Mouse (Mus musculus): ENCODE measurements at regions not wholly inside any gene's neighbourhood (a gene's known extent, or its start where the extent isn't known, plus 50 kb on each side); places are given as distances from the start of the nearest gene placed in this dataset.

DNA sequence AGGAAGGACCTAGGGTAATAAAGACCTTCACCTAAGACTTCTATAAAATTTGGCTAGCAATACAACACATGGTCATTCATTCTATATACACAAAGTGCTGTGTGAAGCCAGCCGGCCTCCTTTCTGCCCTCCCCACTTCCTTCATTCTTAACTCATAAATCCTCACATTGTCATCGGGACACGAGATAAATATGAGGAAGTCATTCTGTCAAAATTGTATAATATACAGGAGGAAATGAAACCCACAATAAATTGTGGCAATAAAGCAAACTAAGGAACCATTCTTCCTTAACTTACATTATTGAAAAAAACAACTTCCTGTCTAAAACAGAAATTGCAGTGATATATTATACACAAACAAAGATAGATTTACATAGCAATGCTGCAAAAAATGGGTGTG is 275.9 kb upstream of the Trib2 start:
- TF ChIP-seq EP300 (IDR thresholded peaks at IDR 0.05; ENCODE audit: low read depth) (no peak), CTCF (IDR thresholded peaks at IDR 0.05; ENCODE audit: low read depth) (no peak)
- Histone ChIP-seq H3K27ac (ENCODE audit: low read depth) (no peak overlapping the region), H3K4me3 (ENCODE audit: low read depth, low read length) (no peak overlapping the region), H3K27me3 (ENCODE audit: insufficient read depth, low read length) (no peaks in the 10 kb centered on the region), H3K4me2 (ENCODE audit: low read depth, low read length) (no peak overlapping the region), H3K9me3 (ENCODE audit: low read length) (no peaks in the 10 kb centered on the region), H3K36me3 (replicated peaks; ENCODE audit: insufficient read depth, low read length) (no peaks in the 10 kb centered on the region), H3K9ac (replicated peaks) (no peak overlapping the region), H3K4me1 (ENCODE audit: insufficient read depth) (no peaks in the 10 kb centered on the region)
- ATAC-seq (no peak), DNase-seq (no peak)
- 33% methylated on average over 3 of the region's 3 CpGs for WGBS (ENCODE audit: insufficient replicate concordance)

DNA sequence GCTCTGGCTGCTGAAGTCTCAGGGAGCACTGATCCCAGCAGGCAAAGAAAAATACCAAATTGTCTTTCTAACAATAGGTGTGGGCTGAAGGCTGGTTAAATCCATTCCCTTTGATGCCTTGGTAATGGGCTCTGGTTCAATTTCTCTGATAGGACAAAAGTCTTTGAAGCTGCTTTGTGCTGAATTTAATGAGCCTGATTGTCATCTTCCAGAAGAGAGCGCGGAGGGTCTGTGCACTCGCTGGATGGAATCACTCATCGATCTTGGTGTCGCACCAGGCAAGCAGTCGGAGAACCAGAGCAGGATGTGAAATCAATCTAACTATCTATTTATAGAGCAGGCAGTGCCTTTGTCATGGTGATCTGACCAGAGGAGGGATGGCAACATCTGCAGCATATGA is 274.6 kb upstream of the Trib2 start:
- Histone ChIP-seq H3K4me3 (ENCODE audit: low read depth, low read length) (no peak overlapping the region), H3K9me3 (ENCODE audit: low read length) (no peaks in the 10 kb centered on the region), H3K4me1 (ENCODE audit: insufficient read depth) (no peaks in the 10 kb centered on the region), H3K27ac (ENCODE audit: low read depth) (no peak overlapping the region), H3K9ac (replicated peaks) (no peak overlapping the region), H3K27me3 (ENCODE audit: insufficient read depth, low read length) (no peaks in the 10 kb centered on the region), H3K36me3 (replicated peaks; ENCODE audit: insufficient read depth, low read length) (no peaks in the 10 kb centered on the region), H3K4me2 (ENCODE audit: low read depth, low read length) (no peak overlapping the region)
- 45% methylated on average over 6 of the region's 6 CpGs for WGBS (ENCODE audit: insufficient replicate concordance)
- DNase-seq (no peak), ATAC-seq (no peak)
- TF ChIP-seq EP300 (IDR thresholded peaks at IDR 0.05; ENCODE audit: low read depth) (no peak), CTCF (IDR thresholded peaks at IDR 0.05; ENCODE audit: low read depth) (no peak)

DNA sequence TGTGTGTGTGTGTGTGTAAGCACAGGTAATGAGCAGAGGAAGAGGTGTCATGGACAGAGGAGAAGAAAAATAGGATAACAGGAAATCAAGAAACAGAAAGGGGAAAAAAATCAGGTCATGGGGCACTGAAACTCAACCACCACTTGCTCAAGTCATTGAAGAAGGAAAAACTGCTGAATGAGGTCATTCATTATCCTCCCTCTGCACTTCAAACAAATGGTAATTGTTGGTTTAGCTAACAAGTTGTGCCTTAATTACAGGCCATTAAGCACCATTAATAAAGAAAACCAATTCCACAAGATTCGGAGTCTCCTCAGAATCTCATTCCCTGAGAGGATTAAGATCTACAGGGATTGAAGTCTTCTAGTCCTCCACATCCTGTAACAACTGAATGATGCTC is 266.5 kb upstream of the Trib2 start:
- Histone ChIP-seq H3K9ac (replicated peaks) (no peak overlapping the region), H3K4me2 (ENCODE audit: low read depth, low read length) (no peak overlapping the region), H3K36me3 (replicated peaks; ENCODE audit: insufficient read depth, low read length) (no peaks in the 10 kb centered on the region), H3K27me3 (ENCODE audit: insufficient read depth, low read length) (no peaks in the 10 kb centered on the region), H3K9me3 (ENCODE audit: low read length) (no peaks in the 10 kb centered on the region), H3K4me3 (ENCODE audit: low read depth, low read length) (no peak overlapping the region), H3K27ac (ENCODE audit: low read depth) (no peak overlapping the region), H3K4me1 (ENCODE audit: insufficient read depth) (no peaks in the 10 kb centered on the region)
- WGBS (ENCODE audit: insufficient replicate concordance) = 65% methylated on average over 1 of the region's 1 CpGs
- DNase-seq (no peak), ATAC-seq (no peak)
- no peak for TF ChIP-seq CTCF (IDR thresholded peaks at IDR 0.05; ENCODE audit: low read depth)
- no peak for TF ChIP-seq EP300 (IDR thresholded peaks at IDR 0.05; ENCODE audit: low read depth)

DNA sequence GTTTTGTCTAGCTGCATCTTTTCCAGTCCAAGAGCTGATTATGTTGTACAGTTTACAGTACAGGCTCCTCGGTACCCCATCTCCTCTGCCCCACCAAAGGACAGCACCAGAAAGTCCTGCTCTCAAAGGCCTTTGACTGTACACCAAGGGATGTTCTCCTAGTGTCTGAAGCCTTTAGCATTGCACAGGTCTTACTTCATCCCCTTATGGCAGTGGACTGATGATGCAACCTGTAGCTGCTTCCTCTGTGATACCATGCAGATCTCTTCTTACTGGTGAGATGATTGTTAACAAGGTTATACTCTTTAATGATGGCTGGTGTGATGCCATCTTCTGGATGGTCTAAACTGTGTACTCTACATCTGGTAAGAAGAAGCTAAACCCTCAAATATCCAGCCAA is 260.5 kb upstream of the Trib2 start:
- Histone ChIP-seq H3K4me1 (ENCODE audit: insufficient read depth) (no peaks in the 10 kb centered on the region), H3K9me3 (ENCODE audit: low read length) (no peaks in the 10 kb centered on the region), H3K27ac (ENCODE audit: low read depth) (no peak overlapping the region), H3K36me3 (replicated peaks; ENCODE audit: insufficient read depth, low read length) (no peaks in the 10 kb centered on the region), H3K27me3 (ENCODE audit: insufficient read depth, low read length) (no peaks in the 10 kb centered on the region), H3K4me2 (ENCODE audit: low read depth, low read length) (no peak overlapping the region), H3K4me3 (ENCODE audit: low read depth, low read length) (no peak overlapping the region), H3K9ac (replicated peaks) (no peak overlapping the region)
- ATAC-seq = no peak
- no peak for DNase-seq
- TF ChIP-seq EP300 (IDR thresholded peaks at IDR 0.05; ENCODE audit: low read depth) (no peak), CTCF (IDR thresholded peaks at IDR 0.05; ENCODE audit: low read depth) (no peak)
- WGBS (ENCODE audit: insufficient replicate concordance) = 71% methylated on average over 1 of the region's 1 CpGs

DNA sequence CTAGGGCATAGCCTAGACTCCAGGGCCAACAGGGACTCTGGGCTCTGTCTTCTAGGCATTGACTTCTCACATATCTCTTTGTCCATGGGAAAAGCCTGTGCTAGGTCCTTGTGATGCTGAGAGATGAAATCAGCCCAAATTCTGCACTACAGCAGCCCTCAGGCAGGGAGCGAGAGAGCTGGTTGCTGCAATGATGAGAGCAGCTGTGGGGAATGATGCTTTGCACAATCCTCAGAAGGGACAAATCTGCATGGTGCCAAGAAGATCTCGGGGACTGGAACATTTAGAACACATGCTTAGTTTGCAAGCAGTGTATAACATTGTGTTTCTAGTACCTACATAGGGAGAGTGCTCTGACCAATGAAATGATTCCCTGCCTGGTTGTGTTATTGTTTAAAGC is 259.2 kb upstream of the Trib2 start:
- no peak overlapping the region for H3K4me2 ChIP-seq (ENCODE audit: low read depth, low read length)
- H3K27me3 ChIP-seq (ENCODE audit: insufficient read depth, low read length) = no peaks in the 10 kb centered on the region
- ATAC-seq = no peak
- no peaks in the 10 kb centered on the region for H3K4me1 ChIP-seq (ENCODE audit: insufficient read depth)
- no peak for DNase-seq
- WGBS (ENCODE audit: insufficient replicate concordance) = 74% methylated on average over 2 of the region's 2 CpGs
- H3K9ac ChIP-seq (replicated peaks) = no peak overlapping the region
- no peak overlapping the region for H3K27ac ChIP-seq (ENCODE audit: low read depth)
- H3K36me3 ChIP-seq (replicated peaks; ENCODE audit: insufficient read depth, low read length) = no peaks in the 10 kb centered on the region
- H3K4me3 ChIP-seq (ENCODE audit: low read depth, low read length) = no peak overlapping the region
- H3K9me3 ChIP-seq (ENCODE audit: low read length) = no peaks in the 10 kb centered on the region
- no peak for TF ChIP-seq CTCF (IDR thresholded peaks at IDR 0.05; ENCODE audit: low read depth)
- TF ChIP-seq EP300 (IDR thresholded peaks at IDR 0.05; ENCODE audit: low read depth) = no peak

DNA sequence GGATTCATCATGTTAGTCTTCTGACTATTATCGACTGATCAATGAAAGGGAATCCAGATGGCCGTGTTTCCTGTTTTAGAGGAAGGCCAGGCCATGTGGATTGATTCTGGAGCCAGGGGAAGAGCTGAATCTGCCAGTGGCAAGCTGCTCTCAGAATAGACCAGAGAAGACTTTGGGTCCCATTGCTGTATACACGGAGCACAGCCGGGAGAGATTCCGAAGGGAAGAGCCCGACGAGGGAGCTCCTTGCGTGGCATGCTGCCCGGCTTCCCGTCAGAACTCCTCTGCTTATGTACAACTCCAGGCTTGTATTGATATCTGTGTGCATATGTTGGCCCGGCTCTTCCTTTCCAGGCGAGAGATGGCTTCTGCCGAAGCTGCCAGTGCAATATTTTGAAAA is 252.2 kb upstream of the Trib2 start:
- Histone ChIP-seq H3K36me3 (replicated peaks; ENCODE audit: insufficient read depth, low read length) (no peaks in the 10 kb centered on the region), H3K4me2 (ENCODE audit: low read depth, low read length) (no peak overlapping the region), H3K9me3 (ENCODE audit: low read length) (no peaks in the 10 kb centered on the region), H3K4me3 (ENCODE audit: low read depth, low read length) (no peak overlapping the region), H3K4me1 (ENCODE audit: insufficient read depth) (no peaks in the 10 kb centered on the region), H3K27me3 (ENCODE audit: insufficient read depth, low read length) (no peaks in the 10 kb centered on the region), H3K27ac (ENCODE audit: low read depth) (no peak overlapping the region), H3K9ac (replicated peaks) (no peak overlapping the region)
- ATAC-seq (no peak), DNase-seq (no peak)
- 87% methylated on average over 13 of the region's 13 CpGs for WGBS (ENCODE audit: insufficient replicate concordance)
- no peak for TF ChIP-seq EP300 (IDR thresholded peaks at IDR 0.05; ENCODE audit: low read depth)
- no peak for TF ChIP-seq CTCF (IDR thresholded peaks at IDR 0.05; ENCODE audit: low read depth)

DNA sequence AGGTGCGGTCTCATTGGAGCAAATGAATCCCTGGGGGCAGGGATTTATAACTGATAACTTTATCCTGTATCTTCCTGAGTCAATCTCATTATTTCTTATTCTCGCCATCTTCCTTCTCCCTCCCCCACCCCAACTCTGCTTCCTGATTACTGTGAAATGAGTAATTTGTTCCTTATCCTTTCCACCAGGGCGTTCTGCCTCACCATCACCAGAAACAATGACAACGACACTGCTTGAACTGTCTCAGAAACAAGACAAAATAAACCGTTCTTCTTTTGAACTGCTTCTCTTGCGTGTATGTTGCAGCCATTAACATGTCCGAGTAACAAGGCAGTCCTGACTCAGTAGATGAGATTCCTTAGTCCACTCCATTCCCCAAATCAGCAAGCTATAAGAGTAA is 246.0 kb upstream of the Trib2 start:
- H3K4me2 ChIP-seq (ENCODE audit: low read depth, low read length) = no peak overlapping the region
- no peaks in the 10 kb centered on the region for H3K27me3 ChIP-seq (ENCODE audit: insufficient read depth, low read length)
- H3K4me1 ChIP-seq (ENCODE audit: insufficient read depth) = no peaks in the 10 kb centered on the region
- H3K9me3 ChIP-seq (ENCODE audit: low read length) = no peaks in the 10 kb centered on the region
- 70% methylated on average over 7 of the region's 7 CpGs for WGBS (ENCODE audit: insufficient replicate concordance)
- H3K27ac ChIP-seq (ENCODE audit: low read depth) = no peak overlapping the region
- ATAC-seq = no peak
- TF ChIP-seq CTCF (IDR thresholded peaks at IDR 0.05; ENCODE audit: low read depth) (no peak), EP300 (IDR thresholded peaks at IDR 0.05; ENCODE audit: low read depth) (no peak)
- H3K36me3 ChIP-seq (replicated peaks; ENCODE audit: insufficient read depth, low read length) = no peaks in the 10 kb centered on the region
- no peak overlapping the region for H3K9ac ChIP-seq (replicated peaks)
- no peak overlapping the region for H3K4me3 ChIP-seq (ENCODE audit: low read depth, low read length)
- no peak for DNase-seq
